Mouse (Mus musculus): ENCODE measurements at regions not wholly inside any gene's neighbourhood (a gene's known extent, or its start where the extent isn't known, plus 50 kb on each side); places are given as distances from the start of the nearest gene placed in this dataset.

DNA sequence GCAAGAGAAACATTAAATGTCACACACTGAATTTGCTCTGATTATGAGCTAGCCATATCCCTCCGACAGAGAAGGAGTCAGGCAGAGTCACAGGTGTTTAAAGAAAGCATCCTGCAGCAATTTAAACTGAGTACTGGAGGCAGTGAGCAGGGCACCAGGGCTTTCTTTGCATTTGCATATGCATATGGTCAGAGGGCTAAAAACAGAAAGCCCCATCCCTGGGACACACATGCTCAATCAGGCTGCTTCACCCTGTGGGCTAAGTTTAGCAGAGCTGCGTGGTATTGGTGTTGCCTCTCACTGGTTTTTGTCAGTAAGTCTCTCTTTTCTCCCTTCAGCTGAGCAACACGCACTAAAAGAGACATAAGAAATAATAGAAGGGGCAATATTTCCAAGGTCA is 289.9 kb upstream of the Rps6ka3 start:
- peak; percentile 46 for DNase-seq

DNA sequence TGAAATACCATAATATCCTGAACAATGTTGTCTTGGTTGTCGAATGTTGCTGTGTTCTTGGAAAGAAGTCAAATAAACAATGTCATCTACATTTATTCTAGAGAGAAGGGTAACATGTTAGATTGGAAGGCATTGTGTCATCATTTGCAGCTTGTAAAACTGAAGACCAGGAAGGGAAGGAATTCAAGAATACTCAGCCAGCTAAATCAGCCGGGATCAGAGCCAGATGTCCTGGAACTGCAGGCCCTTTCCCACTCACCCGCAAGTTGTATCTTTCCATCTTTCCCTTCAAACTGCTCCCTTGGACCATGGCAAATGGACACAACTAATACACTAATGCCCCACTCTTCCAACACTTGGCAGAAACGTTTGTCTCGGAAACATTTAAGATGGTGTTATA is 288.7 kb upstream of the Rps6ka3 start:
- peak; percentile 42 for DNase-seq

DNA sequence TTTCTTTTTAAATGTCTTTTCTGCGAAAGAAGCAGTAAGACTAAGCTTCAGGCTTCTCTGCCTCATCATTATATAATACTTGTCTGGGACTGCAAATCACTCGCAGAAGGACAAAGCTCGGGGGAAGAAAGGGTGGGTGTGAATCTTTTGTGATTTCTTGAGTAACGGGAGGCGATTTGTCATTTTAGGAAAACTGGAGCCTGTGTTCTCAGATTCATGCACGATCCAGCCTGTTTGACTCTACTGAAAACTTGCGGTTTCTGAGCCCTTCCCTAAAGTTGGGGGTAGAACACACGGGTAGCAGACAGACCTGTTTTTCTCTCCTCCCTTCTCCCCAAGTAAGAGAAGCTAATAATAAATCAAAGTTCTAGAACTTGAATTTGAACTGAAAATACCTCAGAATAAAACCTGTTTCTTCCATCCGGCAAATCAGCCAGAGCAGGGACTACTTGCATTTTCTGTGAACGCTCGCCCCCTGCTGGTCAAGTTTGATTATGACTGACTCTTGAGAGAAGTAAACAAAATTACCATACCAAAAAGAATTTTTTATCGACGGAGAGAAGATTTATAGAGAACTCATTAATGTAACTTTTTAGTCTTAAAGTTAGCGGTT is 288.2 kb upstream of the Rps6ka3 start:
- peak; percentile 86 for DNase-seq

DNA sequence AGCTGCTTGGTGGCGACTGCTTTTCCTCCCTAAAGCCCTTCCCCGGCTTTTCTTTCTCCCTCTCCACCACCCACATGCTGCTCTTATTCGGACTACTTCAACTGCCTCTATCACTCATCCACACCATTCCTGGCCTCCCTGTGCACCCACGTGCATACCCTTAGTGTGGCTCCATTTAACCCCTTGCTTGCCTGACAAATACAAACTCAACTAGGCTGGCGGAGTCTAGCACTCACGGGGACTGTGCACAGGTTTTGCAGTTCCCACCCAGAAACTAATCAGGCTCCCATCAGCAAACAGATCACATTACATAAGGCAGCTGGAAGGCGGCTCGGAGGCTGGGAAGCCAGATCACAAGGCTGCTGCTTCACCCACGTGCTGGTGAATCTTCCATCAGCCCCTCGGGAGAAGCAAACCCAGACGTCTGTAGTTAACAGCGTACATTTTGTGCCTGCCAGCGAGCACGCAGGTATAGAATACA is 287.0 kb upstream of the Rps6ka3 start:
- DNase-seq: peak; percentile 40

DNA sequence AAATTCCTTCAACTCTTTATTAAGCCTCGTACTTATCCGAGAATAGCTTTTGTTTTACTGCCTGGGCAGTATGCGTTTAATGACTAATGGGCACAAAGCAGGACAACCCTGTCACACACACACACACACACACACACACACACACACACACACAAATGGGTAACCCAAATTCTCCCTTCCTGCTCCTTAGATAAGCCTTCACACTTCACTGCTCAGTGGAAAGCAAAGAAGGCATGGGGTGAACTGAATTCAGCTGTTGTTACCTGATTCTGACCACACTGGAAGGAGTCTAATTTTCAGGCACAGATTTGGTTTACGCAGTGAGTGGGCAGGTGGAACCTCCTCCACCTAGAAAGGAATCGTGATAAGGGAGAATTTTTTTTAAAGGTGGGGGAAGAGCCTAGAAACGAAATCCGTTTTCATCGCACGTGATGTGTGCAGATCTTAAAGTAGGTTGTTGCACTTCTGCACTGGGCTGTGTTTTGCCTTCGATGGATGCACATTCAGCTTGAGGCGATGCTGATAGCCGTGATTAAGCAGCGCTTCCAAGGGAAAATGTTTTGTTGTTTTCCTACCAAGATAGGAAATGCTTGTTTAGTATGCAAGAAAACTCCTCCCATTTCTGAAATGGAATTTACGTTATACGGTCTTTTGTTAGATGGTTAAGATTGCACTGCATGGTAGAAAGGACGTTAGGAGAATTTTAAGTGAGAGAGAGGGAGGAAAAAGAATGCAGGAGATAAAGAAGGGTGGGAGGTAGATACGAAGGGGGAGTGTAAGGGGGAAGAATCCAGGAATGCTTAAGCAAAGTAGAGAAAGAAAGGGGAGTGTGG is 286.2 kb upstream of the Rps6ka3 start:
- DNase-seq: peak; percentile 24

DNA sequence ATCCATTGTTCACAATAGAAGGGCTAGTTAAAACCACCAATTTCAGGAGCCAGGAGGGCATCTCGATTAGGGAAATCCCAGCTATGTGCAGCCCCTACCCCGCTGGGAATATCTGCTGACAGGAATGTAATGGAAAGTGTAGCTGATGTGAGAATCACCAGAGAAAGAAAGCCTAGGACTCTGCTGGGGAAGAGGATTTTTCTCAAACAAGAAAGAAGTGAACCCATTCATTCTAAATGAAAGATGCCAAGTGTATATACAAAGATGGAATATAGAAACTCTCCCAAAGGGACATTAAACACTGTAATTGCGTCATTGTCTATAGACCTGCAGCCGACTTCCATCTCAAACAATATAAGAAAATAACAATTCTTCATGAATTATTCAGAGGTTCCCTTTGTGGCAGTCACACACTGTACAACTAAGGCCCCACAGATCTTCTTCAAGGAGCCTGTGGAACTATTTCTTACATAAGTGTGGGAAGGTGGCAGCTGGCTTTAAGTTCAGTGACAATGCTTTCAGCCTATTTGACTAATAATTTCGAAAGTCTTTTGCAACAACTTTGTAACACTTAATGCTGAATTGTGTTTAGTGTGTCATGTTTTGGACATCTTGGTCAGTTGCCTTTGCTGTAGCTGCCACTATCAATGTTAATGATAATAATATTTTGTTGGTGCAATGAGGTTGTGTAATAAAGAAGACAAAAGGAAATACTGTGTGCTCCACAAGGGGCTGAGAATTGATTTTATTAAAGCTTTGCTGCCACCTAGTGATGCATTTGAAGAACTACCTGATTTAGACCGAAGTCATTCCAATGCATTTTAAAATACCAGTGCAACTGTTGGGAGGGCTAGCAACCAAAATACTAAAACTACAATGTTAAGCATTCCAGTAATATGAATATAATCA is 285.4 kb upstream of the Rps6ka3 start:
- DNase-seq: peak; percentile 32

DNA sequence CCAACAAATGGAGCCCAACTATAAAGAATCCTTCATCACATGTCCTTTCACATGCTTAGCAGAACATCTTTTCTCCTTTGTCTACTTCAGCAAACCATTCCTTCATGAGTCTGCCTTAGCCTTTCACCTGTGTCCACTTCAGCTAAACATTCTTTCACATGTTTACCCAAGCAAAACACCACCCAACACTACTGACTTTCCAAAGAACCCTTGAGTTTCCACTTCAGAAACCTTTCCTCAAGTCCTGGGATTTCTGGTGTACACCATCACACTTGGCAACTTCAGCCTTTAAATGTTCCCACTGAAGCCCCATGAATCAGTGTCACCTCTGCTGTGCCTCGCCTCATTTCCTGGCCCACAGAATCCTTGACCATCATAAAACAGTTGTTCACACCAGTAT is 278.2 kb upstream of the Rps6ka3 start:
- DNase-seq: no peak

DNA sequence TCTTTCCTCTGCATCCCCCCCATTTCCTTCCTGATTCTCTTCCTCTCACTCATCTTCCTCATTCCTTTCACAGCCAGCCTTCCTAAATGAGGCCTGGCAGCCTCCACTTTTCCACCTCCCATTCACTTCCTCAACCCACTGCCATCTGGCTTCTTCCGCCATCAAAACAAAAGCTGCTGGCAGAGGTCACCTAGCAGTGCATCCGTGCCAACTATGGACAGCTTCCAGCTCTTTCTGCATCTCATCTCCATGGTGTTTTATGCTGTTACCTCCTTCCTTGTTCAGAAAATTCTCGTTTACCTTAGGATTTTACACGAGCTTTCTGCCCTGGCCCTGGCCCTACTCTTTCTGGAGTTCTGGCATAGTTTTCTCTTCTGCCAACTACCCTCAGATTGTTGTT is 262.9 kb upstream of the Rps6ka3 start:
- peak; percentile 83 for DNase-seq

DNA sequence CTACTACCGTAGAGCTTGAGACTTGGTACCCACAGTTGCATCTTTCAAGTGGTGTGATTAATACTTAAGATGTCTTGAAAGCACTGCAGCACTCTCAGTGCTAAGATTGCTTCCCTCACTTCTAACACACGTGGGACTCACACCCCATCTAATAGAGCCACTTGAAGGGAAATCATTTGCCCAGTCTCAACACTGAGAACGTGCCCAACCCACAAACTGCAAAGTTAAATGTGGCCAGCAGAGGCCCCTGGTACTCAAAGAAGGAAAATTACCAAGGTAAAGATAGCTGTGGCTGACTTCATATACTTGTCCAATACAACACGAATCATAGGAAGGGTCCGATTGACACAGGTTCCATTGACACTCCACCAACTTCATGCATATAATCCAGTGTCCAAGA is 238.4 kb upstream of the Rps6ka3 start:
- DNase-seq: peak; percentile 33

DNA sequence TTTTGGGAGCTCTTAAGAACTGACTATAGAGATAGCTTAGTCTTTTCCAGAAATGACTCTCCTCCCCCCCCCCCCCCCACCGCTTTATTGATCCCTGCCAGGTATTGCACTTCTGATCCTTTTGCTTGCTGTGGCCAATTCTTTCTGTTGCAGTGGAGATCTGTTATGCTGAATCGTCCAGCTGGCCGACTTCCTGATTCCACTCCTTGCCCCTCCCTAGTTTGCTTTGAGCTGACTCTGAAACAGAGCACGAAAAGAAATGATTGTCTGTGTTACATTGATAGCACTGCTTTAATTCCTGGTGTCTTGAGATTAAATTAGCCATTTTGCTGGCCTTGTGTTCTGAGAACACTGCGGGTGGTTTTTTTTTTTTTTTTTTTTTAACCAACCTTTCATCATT is 233.5 kb upstream of the Rps6ka3 start:
- peak; percentile 12 for DNase-seq

DNA sequence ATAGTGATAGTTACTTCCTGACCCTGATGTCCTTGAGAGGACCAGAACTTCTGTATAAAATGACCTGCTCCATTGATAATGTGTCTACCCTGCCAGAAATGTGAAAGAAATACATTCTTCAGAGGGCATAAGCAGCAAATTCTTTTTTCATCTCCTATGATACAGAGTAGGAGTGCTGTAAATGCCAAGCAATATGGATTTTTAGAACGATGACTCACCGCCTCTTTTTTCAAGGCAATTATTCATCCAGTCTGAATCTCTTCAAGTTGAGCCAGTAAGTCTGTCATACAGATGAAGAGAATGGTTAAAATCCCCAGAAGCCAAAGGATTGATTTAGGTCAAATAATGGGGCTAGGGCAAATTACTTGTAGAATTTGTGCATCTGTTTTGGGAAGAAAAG is 225.4 kb upstream of the Rps6ka3 start:
- no peak for DNase-seq

DNA sequence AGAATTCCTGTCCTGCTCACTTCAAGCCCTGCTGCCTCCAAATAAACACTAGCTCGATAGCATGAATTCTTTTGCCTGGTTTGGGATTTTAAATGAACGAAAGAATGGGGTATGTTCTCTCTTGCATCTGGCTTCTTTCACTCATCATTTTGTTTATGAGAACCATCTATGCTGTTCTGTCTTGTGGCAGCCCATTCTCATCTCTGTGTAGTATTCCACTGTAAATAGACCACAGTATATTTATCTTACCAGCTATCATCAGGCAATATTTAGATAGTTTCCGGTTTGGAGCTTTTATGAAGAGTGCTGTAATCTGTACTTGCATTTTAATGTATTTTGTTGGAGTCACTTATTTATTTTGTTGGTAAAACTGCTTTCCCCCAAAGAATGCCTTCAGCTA is 222.4 kb upstream of the Rps6ka3 start:
- DNase-seq: no peak

DNA sequence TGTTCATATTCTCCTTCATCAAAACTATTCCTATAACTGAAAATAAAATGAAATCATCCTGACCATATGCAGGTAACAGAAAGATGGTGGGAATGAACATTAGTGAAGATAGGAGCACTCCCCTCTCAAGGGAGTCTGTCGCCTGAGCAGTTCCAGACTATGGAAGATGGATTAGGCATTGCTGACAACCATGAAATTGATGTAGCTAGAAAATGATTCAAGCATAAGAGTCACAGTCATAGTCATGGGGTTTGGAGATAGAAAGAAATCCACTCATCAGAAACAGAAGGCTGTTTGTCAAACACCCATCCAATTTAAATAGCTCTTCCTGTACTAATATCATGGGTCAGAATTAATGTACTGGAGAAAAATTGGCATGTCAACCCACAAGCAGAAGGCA is 191.2 kb upstream of the Rps6ka3 start:
- DNase-seq: no peak

DNA sequence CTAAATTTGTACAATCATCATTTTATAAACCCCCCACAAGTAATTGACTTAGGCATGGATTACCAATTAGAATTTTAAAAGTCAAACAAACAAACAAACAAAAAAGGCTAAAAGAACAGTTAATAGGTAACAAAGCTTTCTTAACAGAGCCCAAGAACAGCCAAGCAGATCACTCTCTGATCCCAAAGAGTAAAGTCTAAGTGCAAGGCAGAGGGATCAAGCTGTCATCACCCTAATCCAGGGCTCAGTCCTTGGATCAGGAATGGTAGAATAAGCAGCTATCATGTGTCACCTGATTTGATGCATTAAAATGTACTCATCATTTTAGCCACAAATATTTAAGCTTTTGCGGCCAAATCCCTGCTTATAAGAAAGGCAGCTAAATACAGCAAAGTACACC is 183.8 kb upstream of the Rps6ka3 start:
- no peak for DNase-seq

DNA sequence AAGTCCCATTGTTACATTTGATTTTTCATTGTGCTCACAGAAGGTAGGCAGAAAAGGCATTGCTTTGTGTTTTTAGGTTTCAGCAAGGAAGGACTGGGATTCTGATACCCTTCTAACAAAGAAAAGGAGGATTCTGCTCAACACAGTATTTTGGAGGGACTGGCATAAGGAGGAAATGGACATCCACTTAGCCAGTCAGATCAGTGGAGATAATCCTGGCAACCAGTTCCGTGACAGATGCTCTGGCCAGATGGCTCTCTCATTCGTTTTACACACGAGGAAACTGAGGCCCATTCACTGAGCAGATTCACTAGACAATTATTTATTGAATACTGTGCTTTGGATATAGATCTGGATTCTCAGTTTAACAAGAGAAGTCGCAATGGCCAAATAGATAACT is 178.2 kb upstream of the Rps6ka3 start:
- peak; percentile 69 for DNase-seq

DNA sequence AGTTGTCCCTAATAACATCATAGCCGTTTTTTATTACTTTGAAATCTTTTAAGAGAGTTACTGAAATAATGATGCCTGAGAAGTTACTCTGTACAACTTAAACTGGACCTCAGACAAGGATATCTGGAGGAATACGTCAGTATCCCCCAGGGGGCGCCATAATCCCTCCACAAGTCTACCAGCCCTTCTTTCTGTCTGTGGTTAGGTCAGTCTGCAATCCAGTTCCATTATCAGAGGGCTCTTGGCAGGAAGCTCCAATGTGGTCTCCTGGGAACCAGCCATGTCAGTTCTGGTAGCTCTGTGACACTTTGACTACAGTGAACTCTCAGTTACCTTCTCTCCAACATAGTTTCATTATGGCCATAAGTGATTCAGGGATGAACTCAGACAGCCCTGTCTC is 166.7 kb upstream of the Rps6ka3 start:
- DNase-seq: peak; percentile 21

DNA sequence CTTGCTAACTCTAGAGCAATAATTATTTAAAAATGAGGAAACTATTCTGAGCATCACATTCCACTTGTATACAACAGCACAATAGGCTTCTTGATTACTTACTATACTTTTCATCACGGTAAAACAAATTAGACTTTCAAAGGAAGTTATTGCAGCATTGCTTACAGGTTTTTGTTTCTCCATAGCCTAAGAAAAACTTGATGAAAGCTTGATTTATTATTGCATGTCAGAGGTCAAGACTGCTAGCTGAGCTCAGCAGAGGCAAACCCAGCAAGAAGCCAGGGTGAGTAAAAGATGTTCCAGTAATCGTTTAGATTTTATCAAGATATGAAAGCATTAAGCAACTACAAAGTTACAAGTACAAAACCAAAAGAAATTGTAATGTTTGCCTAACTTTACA is 162.2 kb upstream of the Rps6ka3 start:
- DNase-seq: no peak

DNA sequence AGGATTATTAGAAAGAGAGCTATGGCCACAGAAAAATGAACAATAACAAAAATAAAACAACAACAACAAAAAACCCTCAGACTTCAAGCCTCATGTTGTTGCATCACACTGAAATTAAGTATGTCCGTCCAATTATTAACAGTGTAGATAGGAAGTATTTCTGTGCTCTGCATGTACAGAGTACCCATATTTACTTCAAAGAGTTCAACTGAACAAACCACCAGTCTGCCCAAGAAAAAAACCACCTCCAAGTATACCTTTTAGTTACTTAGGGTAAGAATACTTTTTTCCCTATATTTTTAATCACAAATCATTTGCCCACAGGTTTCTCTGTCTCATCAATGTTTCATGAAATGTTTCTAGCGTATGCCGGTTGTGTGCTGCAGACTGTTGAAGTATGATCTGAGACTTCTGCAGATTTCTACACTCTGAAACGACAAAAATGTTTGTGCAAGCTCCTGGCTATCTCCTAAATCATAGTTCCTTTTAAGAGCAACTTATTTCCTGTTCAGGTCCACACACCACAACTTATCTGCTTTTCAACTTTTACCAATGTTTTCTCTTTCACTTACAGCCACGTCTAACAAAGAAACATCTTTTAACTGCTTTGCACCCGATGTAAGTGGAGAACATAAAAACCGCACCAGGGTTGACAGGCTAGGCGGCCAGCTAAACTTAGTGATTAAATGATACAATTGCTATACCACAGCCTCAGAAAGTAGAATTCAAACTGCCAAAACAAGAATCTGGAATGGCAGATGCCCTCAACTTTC is 154.2 kb upstream of the Rps6ka3 start:
- DNase-seq: no peak

DNA sequence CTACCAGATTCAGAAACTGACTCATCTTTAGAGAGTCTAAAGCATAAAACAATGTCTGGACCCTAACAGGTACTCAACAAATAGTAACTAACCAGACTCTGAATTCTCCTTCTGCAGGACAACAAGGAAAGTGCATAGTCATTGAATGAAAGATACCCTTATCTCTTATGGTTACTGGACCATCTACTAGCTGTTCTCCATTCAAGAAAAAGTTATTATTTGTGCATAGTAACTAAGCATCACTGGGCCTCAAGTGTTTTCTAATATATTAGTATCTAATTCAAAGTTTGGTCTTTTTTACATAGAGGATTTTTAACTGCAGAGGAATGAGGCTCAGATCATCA is 153.7 kb upstream of the Rps6ka3 start:
- DNase-seq: no peak

DNA sequence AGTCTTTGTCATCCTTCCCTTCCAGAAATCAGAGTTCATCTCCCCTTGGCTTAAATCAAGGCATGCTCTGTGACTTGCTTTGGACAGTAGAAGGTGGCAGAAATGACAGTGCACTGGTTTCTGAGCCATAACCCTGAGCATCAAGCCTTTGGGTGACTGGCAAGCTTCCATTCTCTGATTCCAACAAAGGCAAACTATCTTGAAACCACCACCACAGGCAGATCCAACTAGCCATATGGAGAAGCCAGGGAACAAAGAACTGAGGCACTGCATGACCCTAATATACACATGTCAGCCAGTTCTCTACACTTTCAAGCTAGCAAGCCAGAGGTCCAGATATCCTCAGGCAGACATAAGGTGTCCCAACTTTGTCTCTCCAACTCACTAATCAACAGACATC is 151.2 kb upstream of the Rps6ka3 start:
- no peak for DNase-seq

DNA sequence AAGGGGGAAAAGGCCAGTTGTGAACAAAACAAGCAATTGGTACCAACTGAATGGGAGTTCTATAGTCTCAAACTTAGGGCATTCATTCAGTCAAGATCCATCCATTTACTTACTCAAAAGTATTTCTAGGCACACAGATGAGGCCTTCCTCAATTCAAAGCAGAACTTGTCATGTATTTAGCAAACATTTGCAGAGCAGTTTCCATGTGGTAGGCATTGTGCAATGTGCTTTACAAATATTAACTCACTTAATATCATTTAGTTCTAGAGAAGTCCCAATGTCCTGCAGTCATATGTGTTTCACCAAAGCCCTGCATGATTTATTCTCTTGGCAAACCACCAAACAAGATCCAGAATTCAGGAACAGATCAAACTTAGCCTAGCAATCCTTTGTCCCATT is 148.8 kb upstream of the Rps6ka3 start:
- DNase-seq: no peak

DNA sequence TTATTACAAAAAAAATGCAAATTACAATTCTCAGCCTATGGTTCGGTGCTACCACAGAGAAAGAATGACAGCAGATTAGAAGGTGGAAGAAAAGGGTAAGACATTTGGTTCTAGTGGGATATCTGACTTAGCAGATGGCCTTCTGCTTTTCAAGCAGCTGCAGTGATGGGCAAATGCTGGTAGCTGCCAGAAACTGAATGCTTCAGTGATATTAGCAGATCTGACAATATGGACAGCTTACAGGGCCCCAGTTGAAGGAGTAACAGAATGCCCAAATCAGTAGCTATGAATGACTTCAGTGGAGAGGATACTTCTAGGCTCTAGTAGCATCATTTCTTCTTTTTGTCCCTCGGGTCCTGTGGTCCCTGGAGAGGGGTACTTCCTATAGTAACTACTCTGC is 143.9 kb upstream of the Rps6ka3 start:
- peak; percentile 18 for DNase-seq

DNA sequence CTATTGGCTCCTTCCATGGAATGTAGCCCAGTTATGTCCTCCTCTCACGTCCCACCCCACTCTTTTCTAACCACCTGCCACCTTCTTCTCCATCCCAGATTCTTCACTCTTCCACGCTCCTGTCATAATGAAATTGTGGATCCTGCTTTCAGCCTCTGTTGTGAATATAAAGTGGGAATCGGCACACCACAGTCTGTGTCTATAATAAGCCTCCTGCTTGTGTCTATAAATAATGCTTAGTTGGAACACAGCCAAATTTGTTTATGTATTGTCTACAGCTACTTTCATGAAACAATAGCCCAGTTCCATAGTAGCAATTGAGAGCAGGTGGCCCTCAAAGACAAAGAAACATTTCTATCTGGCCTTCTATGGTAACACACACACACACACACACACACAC is 137.5 kb upstream of the Rps6ka3 start:
- no peak for DNase-seq

All from cerebellum, adult 8-10 months (tissue).